In genomic region chr8:77370308-77370707, GRCm38 (mm10) we compare ENCODE assay signal across 12 mouse cellular contexts.
DNase-seq lines count a peak whose midpoint lies in the region; ATAC-seq lines count a peak whose summit lies in the region.
"Had no signal": no experiment of that assay in that cellular context is flagged by ENCODE, and none has a peak within 500 bp of the region (broad histone marks: within the 10 kb centered on the region; RNA-seq: fewer than 3 reads in every experiment).

No protein-coding gene starts in this region.

- no peak overlapping the region for H3K9ac ChIP-seq in kidney, embryonic 16.5 days (replicated peaks; ENCODE audit: low read length)
- H3K9ac ChIP-seq in hindbrain, embryonic 16.5 days (ENCODE audit: low read depth, low read length) = no peak overlapping the region

- H3K4me1 ChIP-seq in kidney, embryonic 16.5 days (ENCODE audit: insufficient read depth, low read length) = peaks cover 14% of the 10 kb centered on the region
- 0 out of 2 replicates have a peak, but pooled peaks cover 3% of the 10 kb centered on the region for H3K4me1 ChIP-seq in hindbrain, embryonic 16.5 days (ENCODE audit: control insufficient read depth, insufficient read depth, low read depth, low read length)

- no peaks in the 10 kb centered on the region for H3K27me3 ChIP-seq in kidney, embryonic 16.5 days (ENCODE audit: insufficient read depth, low read length)
- no peaks in the 10 kb centered on the region for H3K27me3 ChIP-seq in hindbrain, embryonic 16.5 days (replicated peaks; ENCODE audit: control insufficient read depth, insufficient read depth, low read length)

- H3K4me2 ChIP-seq in kidney, embryonic 16.5 days (replicated peaks; ENCODE audit: low read depth, low read length) = no peak overlapping the region
- no peak overlapping the region for H3K4me2 ChIP-seq in hindbrain, embryonic 16.5 days (ENCODE audit: low read length)

- DNase-seq in kidney, adult 11 months = peak; percentile 12
- peak; percentile 65 for DNase-seq in ovary, postnatal 36 days (ENCODE audit: low spot score)
- no peak for DNase-seq in ovary, postnatal 14 days (ENCODE audit: low spot score)
- peak; percentile 64 for DNase-seq in testis, postnatal 10 days (ENCODE audit: low spot score)
- no peak for DNase-seq in B cell, adult 2 months
- no peak for DNase-seq in T-cell, adult 2 months (ENCODE audit: low spot score)
- DNase-seq: cerebellum, adult 18-20 months; spleen, adult 18-20 months; thymus, postnatal 25 days had no signal

- WGBS in kidney, embryonic 16.5 days = 8% methylated on average over 2 of the region's 2 CpGs
- WGBS in hindbrain, embryonic 16.5 days = 16% methylated on average over 2 of the region's 2 CpGs

- no peak overlapping the region for H3K4me3 ChIP-seq in kidney, embryonic 16.5 days (ENCODE audit: low read length)
- H3K4me3 ChIP-seq in hindbrain, embryonic 16.5 days (ENCODE audit: low read length) = no peak overlapping the region

- H3K27ac ChIP-seq in kidney, embryonic 16.5 days (ENCODE audit: low read length) = no peak overlapping the region
- no peak overlapping the region for H3K27ac ChIP-seq in hindbrain, embryonic 16.5 days (ENCODE audit: low read depth, low read length)

- ATAC-seq in kidney, embryonic 16.5 days (ENCODE audit: low FRiP score, low TSS enrichment) = no peak
- peak; percentile 77 for ATAC-seq in hindbrain, embryonic 16.5 days
- ATAC-seq: lung, postnatal 0 days had no signal

- H3K9me3 ChIP-seq in kidney, embryonic 16.5 days (ENCODE audit: low read length) = no peaks in the 10 kb centered on the region
- no peaks in the 10 kb centered on the region for H3K9me3 ChIP-seq in hindbrain, embryonic 16.5 days (ENCODE audit: control insufficient read depth, low read length)

- H3K36me3 ChIP-seq in kidney, embryonic 16.5 days (ENCODE audit: insufficient read depth, low read length) = 0 out of 2 replicates have a peak, but pooled peaks cover 9% of the 10 kb centered on the region
- no peaks in the 10 kb centered on the region for H3K36me3 ChIP-seq in hindbrain, embryonic 16.5 days (ENCODE audit: control insufficient read depth, insufficient read depth, low read length)

Comparison
In these comparisons a context has a peak if more than half of its experiments do, and no peak if none do; other contexts are left out.
1. DNase-seq: peak in kidney, adult 11 months (single experiment), ovary, postnatal 36 days (single experiment) and testis, postnatal 10 days (single experiment); none in ovary, postnatal 14 days (single experiment), B cell, adult 2 months (0 of 2) and T-cell, adult 2 months (single experiment).